Mouse (Mus musculus): ENCODE data around the gene Ccdc78. TPM values are rescaled to one million over a fixed set of nuclear protein-coding genes. Genes with fewer than 3 reads are reported as not detected.

Gene Ccdc78
- polyA plus RNA-seq, 1 experiment from 2014 or later = 0.31 TPM

DNA sequence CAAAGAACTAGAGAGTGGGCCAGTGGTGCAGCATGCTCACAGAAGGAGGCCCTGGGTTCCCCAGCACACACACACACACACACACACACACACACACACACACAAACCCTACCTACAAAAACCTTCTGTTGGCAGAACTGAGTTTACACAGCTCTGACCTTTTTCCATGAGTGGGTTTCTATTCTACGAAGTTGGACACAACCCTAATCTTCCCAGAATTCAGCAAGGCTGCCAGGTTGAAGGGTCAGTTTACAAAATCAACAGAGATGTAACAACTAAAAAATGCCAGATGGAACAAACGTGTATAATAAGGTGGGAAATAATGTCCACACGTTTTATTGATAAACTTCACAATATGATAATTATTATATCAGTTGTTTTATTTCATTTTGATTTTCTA lies 28.7 kb upstream of the Ccdc78 start:
- H3K27me3 ChIP-seq = no peaks in the 10 kb centered on the region
- no peaks in the 10 kb centered on the region for H3K9me3 ChIP-seq
- no peak overlapping the region for H3K9ac ChIP-seq
- no peak overlapping the region for H3K4me3 ChIP-seq
- WGBS = 67% methylated on average over 3 of the region's 3 CpGs
- no peak for ATAC-seq (ENCODE audit: low FRiP score, low read depth)
- H3K4me2 ChIP-seq (replicated peaks) = no peak overlapping the region
- no peak overlapping the region for H3K27ac ChIP-seq
- H3K4me1 ChIP-seq = no peaks in the 10 kb centered on the region
- no peaks in the 10 kb centered on the region for H3K36me3 ChIP-seq

DNA sequence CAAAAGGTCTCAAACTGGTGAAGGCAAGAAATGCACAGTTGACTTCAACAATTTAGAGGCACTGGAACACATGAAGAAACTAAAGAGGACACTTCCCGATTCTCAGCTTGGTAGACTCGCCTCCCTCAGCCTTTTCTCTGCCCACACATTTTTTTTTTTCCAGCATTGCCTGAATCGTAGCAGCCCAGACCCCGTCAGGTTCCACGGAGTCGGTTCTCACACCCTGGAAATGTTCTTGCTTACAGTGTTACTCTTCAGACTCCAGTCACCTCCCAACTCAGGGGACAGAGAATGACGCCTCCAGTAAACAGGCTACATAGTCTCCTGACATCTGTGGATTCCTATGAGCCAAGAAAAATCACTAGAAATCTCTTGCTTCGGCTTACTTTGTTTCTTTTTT lies 26.2 kb upstream of the Ccdc78 start:
- no peaks in the 10 kb centered on the region for H3K9me3 ChIP-seq
- no peaks in the 10 kb centered on the region for H3K4me1 ChIP-seq
- H3K27me3 ChIP-seq = no peaks in the 10 kb centered on the region
- no peaks in the 10 kb centered on the region for H3K36me3 ChIP-seq
- no peak for ATAC-seq (ENCODE audit: low FRiP score, low read depth)
- no peak overlapping the region for H3K4me3 ChIP-seq
- no peak overlapping the region for H3K27ac ChIP-seq
- H3K4me2 ChIP-seq (replicated peaks) = no peak overlapping the region
- WGBS = 72% methylated on average over 8 of the region's 8 CpGs
- H3K9ac ChIP-seq = no peak overlapping the region

DNA sequence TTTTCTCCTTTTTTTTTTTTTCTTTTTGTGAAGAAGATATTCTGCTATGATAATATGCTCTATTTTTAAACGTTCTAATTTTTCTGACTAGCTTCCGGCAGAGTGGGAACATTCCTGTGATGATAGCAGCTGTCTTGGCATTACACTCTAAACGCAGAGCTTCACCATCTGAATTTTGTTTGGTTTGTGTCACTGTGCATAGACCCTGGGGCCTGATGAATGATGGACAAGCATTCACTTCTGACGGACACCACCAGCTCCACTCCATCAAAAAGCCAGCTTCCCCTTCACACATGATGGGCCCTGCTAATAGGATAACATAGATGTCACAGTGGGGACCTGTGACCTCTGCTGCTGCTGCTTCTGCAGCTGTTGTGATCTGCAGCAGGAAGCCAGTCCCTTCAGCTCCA lies 24.8 kb upstream of the Ccdc78 start:
- Histone ChIP-seq H3K4me2 (replicated peaks) (no peak overlapping the region), H3K9ac (no peak overlapping the region), H3K4me1 (no peaks in the 10 kb centered on the region), H3K27me3 (no peaks in the 10 kb centered on the region), H3K27ac (no peak overlapping the region), H3K4me3 (no peak overlapping the region), H3K9me3 (no peaks in the 10 kb centered on the region), H3K36me3 (no peaks in the 10 kb centered on the region)
- ATAC-seq (ENCODE audit: low FRiP score, low read depth) = no peak
- WGBS = 69% methylated on average over 4 of the region's 4 CpGs

DNA sequence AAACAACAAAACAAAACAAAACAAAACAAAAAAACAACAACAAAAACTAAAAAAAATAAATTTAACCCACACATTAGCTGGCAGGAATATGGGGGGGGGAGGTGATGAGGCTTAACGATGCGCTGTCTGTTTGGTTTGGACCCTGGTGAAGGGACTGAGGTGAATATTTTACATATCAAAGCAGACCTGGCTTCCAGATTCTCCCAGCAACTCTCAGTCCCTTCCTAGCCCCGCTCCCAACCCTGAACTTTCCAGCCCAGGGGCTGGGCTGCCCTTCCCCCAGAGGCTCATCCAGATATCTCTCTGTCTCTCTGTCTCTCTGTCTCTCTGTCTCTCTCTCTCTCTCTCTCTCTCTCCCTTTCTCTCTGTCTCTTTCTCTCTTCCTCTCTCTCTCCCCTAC lies 23.8 kb upstream of the Ccdc78 start:
- ATAC-seq (ENCODE audit: low FRiP score, low read depth) = no peak
- Histone ChIP-seq H3K9ac (no peak overlapping the region), H3K4me1 (no peaks in the 10 kb centered on the region), H3K36me3 (no peaks in the 10 kb centered on the region), H3K4me2 (replicated peaks) (no peak overlapping the region), H3K4me3 (no peak overlapping the region), H3K27me3 (peaks cover 5% of the 10 kb centered on the region; the same call in 1 of the 2 replicates), H3K27ac (no peak overlapping the region), H3K9me3 (no peaks in the 10 kb centered on the region)
- 39% methylated on average over 3 of the region's 3 CpGs for WGBS

DNA sequence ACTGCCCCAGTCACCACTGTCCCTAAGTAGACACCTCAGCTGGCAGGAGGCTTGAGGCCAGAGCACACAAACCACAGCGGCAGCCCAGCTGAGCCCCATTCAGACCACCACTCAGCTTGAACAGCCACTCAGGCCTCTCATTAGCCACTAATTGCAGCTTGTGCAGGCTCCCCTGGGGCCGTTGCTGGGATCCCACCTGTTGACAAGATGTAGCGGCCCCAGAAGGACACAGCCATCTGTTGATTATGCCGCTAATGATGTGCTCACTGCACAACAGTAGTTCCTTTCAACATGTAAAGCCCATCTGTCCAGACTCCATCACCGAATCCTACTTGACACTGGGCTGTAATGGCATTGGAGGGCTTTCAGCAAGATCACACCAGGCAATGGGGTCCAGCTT lies 20.5 kb upstream of the Ccdc78 start:
- Histone ChIP-seq H3K4me2 (replicated peaks) (no peak overlapping the region), H3K9ac (no peak overlapping the region), H3K4me1 (no peaks in the 10 kb centered on the region), H3K4me3 (no peak overlapping the region), H3K27me3 (peaks cover 8% of the 10 kb centered on the region; the same call in 1 of the 2 replicates), H3K36me3 (no peaks in the 10 kb centered on the region), H3K9me3 (no peaks in the 10 kb centered on the region), H3K27ac (no peak overlapping the region)
- 23% methylated on average over 5 of the region's 5 CpGs for WGBS
- ATAC-seq (ENCODE audit: low FRiP score, low read depth) = no peak

DNA sequence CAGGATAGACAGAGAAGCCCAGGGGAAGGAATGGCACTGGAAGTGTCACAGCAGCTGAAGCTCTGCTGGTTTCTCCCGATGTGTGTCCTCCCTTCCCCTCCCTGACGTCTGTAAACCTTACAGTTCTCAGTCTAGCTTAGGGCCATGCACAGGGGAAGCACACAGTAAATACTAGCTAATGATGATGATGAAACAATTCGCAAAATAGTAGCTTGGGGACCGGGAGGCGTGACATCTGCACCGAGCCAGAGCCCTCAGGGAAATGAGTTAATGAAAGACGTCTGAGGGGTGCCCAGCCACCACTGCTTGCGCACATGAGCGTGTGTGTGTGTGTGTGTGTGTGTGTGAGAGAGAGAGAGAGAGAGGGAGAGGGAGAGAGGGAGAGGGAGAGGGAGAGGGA lies 17.0 kb upstream of the Ccdc78 start:
- H3K4me2 ChIP-seq (replicated peaks) = no peak overlapping the region
- 33% methylated on average over 9 of the region's 9 CpGs for WGBS
- peaks cover 4% of the 10 kb centered on the region for H3K4me1 ChIP-seq
- H3K9ac ChIP-seq = no peak overlapping the region
- no peak overlapping the region for H3K4me3 ChIP-seq
- ATAC-seq (ENCODE audit: low FRiP score, low read depth) = no peak
- H3K27me3 ChIP-seq = peaks cover 8% of the 10 kb centered on the region; the same call in 1 of the 2 replicates
- H3K36me3 ChIP-seq = no peaks in the 10 kb centered on the region
- H3K27ac ChIP-seq = no peak overlapping the region
- H3K9me3 ChIP-seq = no peaks in the 10 kb centered on the region

DNA sequence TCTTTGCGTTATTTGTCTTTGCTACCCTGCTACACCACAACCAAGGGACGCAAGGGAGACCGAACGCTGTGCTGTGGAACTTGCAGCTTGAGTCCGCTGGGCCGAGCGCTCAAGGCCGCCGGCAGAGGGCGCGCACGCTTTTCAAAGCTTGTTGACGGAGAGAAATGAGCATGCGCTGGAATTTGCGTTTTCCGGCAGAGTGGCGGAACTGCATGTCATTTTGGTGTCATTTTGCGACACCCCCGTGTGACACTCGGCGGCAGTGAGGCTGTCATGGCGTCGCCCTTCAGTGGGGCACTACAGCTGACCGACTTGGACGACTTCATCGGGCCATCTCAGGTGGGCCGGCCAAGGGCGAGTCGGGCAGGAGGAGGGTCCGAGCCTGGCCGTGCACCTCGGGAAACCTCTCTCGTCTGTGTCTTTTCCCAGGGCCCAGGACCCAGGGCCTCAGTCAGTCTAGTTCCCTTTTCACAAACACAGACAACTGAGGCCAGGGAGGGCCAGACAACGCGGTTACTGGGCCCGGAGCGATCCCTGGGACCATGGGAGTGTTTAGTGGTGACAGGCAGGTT lies 12.7 kb upstream of the Ccdc78 start, which contains the start of gene Narfl:
Narfl (plus strand) TSS at position 228 of the 572 bp plus-strand sequence.
- peak within 1 kb of the TSS; percentile 90 for H3K4me2 ChIP-seq (replicated peaks)
- peak within 1 kb of the TSS; percentile 69 for H3K4me3 ChIP-seq
- no peaks in the 10 kb centered on the region for H3K9me3 ChIP-seq
- H3K36me3 ChIP-seq = peaks cover 18% of the 10 kb centered on the region
- WGBS = under 1% methylated on average over 37 of the region's 37 CpGs
- peak within 1 kb of the TSS; percentile 85 for H3K9ac ChIP-seq
- peak; percentile 84 for ATAC-seq (ENCODE audit: low FRiP score, low read depth)
- H3K4me1 ChIP-seq = peaks cover 9% of the 10 kb centered on the region
- H3K27ac ChIP-seq = no peak within 1 kb of the TSS
- H3K27me3 ChIP-seq = 0 out of 2 replicates have a peak, but pooled peaks cover 3% of the 10 kb centered on the region

DNA sequence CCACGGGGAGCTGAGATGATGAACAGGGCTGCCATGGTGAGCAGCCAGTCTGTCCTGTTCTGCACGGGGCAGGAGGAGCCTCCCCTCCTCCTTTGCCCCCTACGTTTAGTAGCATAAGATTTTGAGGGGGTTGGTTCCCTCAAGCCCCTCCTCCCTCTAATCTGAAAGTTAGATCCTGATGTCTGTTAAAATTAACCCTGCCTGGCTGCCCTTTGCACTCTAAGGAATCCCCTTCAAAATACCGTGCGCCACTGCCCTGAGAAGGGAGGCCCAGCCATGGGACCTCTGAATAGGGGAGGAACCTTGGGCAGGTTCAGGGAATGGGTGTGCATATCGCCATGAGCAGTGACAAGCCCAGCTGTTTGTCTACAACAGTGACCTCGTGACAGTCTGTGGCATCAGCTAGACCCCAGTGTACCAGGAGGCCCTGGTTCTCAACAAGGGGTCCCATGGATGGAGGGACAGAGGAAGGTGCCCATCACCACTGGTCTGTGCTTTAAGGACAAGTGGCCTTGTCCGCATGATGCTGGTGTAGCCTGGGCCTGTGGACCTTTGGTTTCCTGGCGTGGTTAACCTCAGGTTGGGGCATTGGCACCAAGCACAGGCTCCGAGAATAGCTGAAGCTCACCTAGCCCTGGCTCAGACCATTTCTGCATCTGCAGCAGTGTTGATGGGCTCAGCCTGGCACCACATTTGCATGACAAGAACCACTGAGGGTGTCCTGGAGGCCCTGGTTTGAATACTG lies 10.9 kb upstream of the Ccdc78 start:
- H3K27me3 ChIP-seq = no peaks in the 10 kb centered on the region
- no peaks in the 10 kb centered on the region for H3K9me3 ChIP-seq
- H3K4me2 ChIP-seq (replicated peaks) = no peak overlapping the region

DNA sequence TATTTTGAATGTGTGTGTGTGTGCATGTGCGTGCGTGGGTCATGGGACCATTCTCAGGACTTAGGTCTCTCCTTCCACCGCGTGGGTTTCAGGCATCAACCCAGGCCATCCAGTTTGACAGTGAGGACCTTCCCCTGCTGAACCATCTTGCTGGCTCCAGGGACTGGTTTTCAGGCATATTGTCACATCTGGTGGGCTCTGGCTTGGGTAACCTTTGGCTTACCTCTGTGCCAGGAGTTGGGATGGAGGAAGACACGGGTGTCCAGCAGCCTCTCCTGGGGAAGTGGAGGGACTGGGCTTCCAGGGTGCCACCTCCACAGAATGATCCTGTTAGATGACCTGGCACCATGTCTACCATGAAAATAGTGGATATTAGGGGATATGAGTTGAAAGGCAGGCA lies 8.4 kb upstream of the Ccdc78 start:
- WGBS = 92% methylated on average over 5 of the region's 5 CpGs
- Histone ChIP-seq H3K4me3 (no peak overlapping the region), H3K27me3 (no peaks in the 10 kb centered on the region), H3K4me1 (peaks cover 9% of the 10 kb centered on the region), H3K27ac (no peak overlapping the region), H3K9me3 (no peaks in the 10 kb centered on the region), H3K9ac (no peak overlapping the region), H3K36me3 (peaks cover 58% of the 10 kb centered on the region), H3K4me2 (replicated peaks) (no peak overlapping the region)
- ATAC-seq (ENCODE audit: low FRiP score, low read depth) = no peak

More for the DNA sequence above, 10.9 kb upstream of the Ccdc78 start:
- Histone ChIP-seq H3K9ac (no peak overlapping the region), H3K36me3 (peaks cover 34% of the 10 kb centered on the region), H3K27ac (no peak overlapping the region), H3K4me3 (no peak overlapping the region), H3K4me1 (peaks cover 9% of the 10 kb centered on the region)
- ATAC-seq (ENCODE audit: low FRiP score, low read depth) = no peak
- 81% methylated on average over 10 of the region's 10 CpGs for WGBS

DNA sequence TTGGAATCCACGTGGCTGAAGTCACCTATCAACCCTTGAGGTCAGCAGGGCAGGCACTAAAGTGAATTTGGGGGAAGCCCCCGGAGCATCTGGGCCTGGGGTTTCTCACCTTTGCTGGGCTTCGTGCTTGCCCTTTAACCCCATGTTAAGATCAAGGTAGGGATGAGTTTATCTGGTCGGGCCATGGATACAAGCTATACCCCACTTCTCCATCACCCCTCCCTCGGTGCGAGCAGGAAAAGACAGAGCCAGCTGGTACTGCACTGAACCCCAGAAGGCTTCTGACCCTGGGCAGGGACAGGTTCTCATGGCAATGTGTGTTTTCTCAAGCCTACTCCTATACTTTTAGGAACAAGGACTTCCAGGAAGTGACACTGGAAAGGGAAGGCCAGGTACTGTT lies 5.0 kb upstream of the Ccdc78 start:
- no peak overlapping the region for H3K9ac ChIP-seq
- no peak overlapping the region for H3K4me2 ChIP-seq (replicated peaks)
- H3K27me3 ChIP-seq = no peaks in the 10 kb centered on the region
- no peak overlapping the region for H3K27ac ChIP-seq
- H3K36me3 ChIP-seq = peaks cover 70% of the 10 kb centered on the region
- ATAC-seq (ENCODE audit: low FRiP score, low read depth) = no peak
- WGBS = 74% methylated on average over 6 of the region's 6 CpGs
- H3K4me3 ChIP-seq = no peak overlapping the region
- no peaks in the 10 kb centered on the region for H3K9me3 ChIP-seq
- H3K4me1 ChIP-seq = peaks cover 18% of the 10 kb centered on the region

DNA sequence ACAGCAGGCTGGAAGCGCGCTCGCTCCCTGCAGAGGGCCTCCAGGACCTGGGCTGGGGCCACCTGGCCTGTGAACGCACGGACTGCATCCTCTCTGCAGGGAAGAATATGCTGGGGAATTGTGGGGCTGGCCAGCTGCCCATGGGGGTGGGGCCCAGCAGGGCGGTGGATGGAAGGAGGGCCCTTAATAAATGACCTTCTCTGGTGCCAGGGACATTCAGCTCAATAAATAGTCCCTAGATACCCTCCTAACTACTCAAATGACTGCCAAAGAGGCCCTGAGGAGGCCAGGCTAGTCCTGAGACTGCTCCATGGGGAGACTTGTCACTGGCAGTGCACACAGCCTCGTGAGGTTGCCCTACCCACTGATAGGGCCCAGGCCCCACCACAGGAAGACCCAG lies 3.3 kb upstream of the Ccdc78 start:
- H3K36me3 ChIP-seq = peaks cover 64% of the 10 kb centered on the region
- H3K4me3 ChIP-seq = no peak overlapping the region
- H3K9ac ChIP-seq = peak overlapping the region; percentile 48
- no peak overlapping the region for H3K4me2 ChIP-seq (replicated peaks)
- WGBS = 77% methylated on average over 7 of the region's 7 CpGs
- H3K9me3 ChIP-seq = no peaks in the 10 kb centered on the region
- peaks cover 18% of the 10 kb centered on the region for H3K4me1 ChIP-seq
- H3K27ac ChIP-seq = no peak overlapping the region
- no peak for ATAC-seq (ENCODE audit: low FRiP score, low read depth)
- no peaks in the 10 kb centered on the region for H3K27me3 ChIP-seq

DNA sequence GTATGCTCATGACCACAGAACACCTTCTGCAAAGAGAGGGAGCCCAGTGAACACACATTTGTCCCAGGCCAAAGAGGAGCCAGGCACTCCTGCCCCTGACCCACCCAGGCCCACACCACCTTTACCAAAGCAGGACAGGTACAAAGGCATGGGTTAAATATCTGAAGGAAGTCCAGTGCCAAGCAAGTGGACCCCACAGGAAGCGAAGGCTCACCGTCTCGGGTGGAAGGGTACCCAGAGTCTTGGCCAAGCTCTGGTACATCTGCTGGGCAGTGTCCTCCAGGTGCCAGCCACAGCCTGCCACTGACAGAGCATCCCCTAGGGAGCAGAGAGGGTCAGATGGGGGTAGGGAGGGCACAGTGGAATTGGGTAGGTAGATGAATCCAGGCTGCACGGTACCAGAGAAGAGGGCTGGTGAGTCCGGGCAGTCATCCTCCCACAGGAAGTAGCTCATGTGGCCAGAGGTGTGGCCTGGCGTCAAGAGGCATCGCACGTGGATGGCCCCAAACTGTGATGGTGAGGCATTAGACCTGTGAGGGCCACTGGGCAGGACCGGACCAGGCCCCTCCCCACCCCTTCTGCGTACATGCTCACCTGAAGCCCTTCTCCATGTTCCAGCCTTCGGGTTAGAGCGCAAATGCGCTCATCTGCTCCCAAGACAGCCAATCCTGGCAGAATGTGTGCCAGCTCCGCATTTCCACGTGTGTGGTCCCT lies 2.4 kb upstream of the Ccdc78 start:
- Histone ChIP-seq H3K9me3 (no peaks in the 10 kb centered on the region), H3K27me3 (no peaks in the 10 kb centered on the region), H3K4me1 (peaks cover 18% of the 10 kb centered on the region), H3K27ac (no peak overlapping the region), H3K36me3 (peaks cover 64% of the 10 kb centered on the region), H3K4me3 (peak overlapping the region; percentile 73), H3K9ac (peak overlapping the region; percentile 90), H3K4me2 (replicated peaks) (peak overlapping the region; percentile 86)
- no peak for ATAC-seq (ENCODE audit: low FRiP score, low read depth)
- 79% methylated on average over 15 of the region's 15 CpGs for WGBS
